Mouse (Mus musculus): Measurements from ENCODE around the gene Nudcd3.

The Nudcd3 gene

DNA sequence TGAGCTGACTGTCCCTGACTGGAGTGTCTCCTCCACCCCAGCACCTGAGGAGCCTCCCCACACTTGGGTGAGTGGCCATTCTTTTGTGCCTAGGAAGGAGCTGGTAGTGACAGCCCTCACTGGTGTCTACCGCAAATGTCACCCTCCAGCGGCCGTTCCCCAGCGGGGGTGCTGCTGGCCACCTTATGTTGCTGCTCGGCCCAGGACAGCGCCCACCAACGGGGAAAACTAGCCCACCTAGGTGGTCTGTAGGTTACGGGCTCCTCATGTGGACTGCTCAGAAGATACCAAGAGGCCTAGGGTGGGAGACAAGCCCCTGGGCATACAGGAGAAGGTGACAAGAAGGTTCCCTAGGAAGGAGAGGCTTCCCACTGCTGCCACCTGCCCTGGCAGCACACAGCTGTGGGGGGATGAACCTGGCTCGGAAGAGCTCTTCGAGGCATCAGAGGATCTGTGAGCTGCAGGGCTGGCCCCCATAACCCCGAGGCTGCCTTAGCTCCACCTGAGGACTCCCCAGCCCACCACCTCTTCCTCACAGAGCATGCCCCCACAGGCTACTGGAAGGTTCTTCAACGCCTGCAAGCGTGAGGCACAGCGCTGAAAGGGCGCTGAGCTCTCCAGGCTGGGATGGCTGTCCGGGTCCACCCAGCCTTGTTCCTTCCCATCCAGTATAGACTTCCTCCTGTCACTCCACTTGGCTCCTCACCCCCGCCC lies 136.6 kb downstream of the Nudcd3 start:
- no peak for DNase-seq (ENCODE audit: low read depth in 1 of 2, low spot score in 2 of 2)

DNA sequence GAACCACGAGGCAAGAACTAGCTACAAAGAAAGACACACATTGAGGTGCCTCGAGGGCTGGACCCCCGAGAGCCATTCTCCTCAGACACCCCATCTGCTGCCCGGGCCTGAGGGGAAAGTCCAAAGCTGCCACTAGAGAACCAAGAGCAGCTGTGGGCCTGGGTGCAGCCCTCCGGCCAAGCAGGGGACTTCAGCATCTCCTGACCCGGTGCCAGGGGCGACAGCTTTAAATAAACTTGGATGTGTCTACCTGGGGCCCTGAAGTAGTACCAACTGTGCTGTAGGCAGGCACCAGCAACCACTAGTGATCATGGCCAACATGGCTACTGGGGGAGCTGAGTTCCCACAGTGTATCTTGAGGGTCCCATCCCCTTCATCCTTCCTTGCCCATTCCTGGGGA lies 137.2 kb downstream of the Nudcd3 start:
- no peak for DNase-seq (ENCODE audit: low read depth in 1 of 2, low spot score in 2 of 2)

DNA sequence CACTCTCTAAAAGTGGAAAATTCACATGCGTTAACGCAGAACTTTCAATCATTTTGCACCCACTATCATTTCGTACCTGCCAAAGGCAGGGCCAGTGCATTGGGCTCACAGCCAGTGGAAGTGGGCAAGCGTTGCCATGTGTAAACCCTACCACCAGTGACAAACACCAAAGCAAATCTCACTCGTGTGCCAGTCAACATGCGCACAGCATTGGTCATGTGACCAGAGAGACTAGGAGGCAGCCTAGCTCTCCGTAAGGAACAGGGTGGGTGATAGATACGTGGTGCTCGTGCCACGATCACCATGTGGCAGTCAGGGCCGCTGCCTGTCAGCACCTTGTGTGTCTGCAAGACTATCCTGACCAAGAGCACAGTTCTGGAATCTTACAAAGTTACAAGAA lies 137.9 kb downstream of the Nudcd3 start:
- DNase-seq (ENCODE audit: low read depth in 1 of 2, low spot score in 2 of 2) = no peak

DNA sequence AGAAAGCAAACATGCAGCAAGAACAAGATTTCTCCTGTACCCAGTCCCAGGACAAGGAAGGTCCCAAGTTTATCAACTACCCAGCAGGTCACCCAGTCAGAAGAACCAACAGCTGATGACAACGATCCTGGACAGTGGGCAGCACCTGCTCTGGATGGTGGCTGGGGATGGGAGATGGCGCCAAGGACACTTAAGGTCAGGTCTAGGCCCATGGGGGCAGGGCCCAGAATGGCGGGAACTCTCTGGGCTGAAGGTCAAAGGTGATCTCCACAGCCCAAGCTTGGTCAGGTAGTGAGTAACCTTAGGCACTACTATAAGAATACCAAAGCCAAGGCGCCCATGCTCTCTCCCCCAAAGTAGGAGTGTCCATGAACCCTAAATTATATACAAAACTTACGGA lies 138.3 kb downstream of the Nudcd3 start:
- DNase-seq (ENCODE audit: low read depth in 1 of 2, low spot score in 2 of 2) = no peak

DNA sequence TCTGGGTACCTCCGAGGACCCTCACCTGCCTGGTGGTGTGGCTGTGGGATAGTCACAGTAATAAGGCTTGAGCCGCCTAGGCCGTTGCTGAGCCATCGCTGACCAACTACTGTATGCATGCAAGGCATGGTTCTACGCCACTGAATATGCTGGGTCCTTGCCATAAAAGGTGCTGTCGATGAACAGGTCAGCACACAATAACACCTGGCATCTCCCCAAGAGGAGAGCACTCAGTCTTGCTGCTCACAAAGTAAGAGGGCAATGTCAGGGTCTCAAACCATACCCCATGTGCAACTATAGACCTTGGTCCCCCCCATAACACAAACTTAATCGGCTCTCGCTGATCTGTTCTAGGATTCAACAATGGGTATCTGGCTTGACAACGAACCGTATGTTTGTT lies 141.1 kb downstream of the Nudcd3 start:
- no peak for DNase-seq (ENCODE audit: low read depth in 1 of 2, low spot score in 2 of 2)

Measured in monocyte, adult 2 months (primary cell).